Mouse (Mus musculus) cerebellum, postnatal 14 days (tissue): ENCODE measurements around the gene Spata2l.
"Not testable (repeated sequence)": the region's sequence is repeated elsewhere in the genome, so short reads cannot be mapped to it uniquely, and the experiment has no call there.

Experiments
- DNase-seq, 2 experiments: peaks; one replicate each; pipeline ENCODE4 v3.0.0; 2021; ENCODE audit warnings: mixed read lengths in 2 of 2

Spata2l gene

DNA sequence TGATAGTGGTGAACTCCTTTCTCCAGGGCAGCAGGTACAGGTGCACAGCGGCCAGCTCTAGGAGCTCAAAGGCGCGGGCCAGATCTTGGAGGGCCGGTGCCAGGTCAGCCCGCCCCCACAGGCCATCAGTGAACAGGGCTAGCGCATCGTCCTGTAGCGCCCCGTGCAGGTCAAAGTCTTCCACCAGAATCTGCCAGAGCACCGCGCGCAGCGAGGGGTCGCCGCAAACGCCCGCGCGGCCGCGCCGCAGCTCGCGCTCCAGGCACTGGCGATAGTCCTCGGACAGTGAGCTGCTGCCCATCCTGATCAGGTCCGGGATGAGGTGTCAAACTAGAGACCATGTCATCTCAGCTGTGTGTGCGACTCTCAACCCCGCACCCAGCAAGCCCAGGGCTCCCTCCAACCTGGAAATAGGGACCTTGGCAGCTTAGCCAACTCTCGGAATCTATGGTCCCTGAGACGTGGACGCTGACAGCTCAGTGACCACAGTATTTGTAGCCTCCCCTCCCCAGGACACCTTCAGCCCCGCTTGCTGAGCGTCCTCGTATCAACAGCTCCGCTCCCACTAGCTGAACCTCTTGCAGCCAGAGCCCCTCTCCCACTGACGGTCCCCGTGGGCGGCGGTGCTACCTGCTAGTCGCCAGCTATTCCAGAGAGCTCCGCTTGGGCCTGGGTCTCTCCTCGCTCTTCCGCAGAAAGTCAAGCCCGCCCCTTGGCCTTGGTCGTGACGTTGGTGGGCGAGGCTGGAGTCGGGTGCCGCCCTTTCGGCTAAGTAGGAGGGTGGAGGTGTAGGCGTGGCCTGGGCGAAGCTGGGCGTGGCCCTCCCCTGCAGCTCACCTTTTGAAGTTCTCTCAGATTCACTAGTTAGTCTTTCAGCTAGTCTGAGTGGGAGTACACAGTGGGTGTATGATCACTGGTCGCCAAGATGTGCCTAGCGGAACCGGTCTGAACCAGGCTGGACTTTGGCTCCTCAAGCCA, at the start of gene Spata2l:
Spata2l (minus strand) TSS at position 714 of the 978 bp plus-strand sequence.
- DNase-seq = peak; percentile 84 to 87

DNA sequence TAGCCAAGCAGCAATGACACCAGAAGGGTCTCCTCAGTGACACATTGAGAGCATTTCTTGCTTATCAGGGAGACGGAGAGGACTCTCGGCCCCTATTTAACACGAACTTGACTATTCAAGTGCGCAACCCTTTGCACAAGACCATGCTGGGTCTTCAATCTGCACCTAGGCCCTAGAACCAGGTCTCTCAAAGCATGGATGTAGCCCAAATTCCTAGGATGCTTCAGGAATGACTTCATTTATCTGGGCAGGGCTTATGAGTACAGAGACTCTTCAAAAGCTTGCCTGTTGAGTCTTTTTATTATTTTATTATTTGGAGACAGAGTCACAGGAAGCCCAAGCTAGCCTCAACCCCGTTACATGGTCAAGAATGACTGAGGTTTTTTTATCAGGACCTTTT, 48.5 kb upstream of the Spata2l start:
- no peak for DNase-seq

DNA sequence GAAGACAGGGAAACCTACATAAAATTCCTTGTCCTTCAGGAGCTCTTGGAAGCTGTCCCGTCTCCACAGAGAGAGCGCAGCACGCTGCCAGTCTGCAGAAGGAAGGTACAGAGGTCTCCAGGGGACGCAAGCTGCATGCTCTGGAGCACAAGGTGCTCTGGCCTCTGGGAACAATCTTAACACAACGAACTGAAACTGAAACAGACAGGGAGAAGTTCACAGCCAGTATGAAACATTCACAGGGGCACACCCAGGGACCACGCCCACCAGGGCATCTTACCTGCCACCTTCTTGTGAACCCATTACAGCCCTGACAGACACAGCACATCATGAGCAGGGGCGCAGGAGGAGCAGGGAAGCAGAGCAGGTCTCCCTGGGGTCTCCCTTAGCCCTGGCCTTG, 48.0 kb upstream of the Spata2l start:
- no peak for DNase-seq

DNA sequence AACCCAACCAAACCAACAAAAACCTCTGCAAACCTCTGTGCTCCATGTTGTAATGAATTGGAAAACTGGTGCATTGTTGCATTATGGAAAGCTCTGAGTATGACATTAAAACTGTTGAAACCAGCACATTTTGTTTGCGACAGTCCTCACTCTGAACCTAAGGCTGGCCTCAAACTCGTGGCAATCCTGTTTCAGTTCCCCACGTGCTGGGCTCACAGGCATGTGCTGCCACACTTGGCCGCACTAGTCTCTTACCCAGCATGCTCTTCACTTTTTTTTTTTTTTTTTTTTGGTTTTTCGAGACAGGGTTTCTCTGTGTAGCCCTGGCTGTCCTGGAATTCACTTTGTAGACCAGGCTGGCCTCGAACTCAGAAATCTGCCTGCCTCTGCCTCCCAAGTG, 47.0 kb upstream of the Spata2l start:
- not testable (repeated sequence) for DNase-seq

DNA sequence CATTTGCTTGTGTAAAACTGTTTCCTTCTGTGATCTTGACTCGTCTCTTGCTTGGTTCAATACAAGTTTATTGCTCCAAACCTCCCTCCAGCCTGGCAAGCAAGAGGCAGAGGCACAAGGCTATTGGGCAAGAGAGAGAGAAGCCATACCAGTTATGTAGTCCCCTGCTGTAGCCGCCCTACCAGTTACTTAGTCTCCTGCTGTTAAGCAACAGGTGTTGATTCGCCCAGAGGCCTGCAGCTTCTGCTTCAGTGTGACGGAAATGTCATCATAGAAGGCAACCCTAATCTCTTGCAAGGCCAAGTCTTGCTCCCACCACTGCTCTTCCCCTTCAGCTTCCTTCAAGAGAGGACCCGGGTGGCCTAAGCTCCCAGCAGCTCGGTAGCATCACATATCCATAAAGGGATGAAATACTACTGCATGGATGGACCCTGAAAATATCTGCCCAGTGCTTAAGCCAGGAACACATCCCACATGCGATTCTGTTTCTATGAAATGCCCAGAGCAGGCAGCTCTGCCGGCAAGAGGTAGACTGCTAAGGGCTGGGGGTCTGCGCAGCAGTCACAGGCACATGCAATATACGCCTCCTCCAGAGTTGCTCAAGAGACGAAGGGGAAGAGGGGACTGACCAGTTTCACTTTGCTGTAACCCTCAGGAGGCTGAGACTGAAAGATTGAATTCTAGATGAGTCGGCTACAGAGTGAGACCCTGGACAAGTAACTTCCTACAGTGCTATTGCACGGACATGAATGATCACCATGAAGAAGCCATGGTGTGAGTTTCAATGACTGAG, 44.5 kb upstream of the Spata2l start:
- DNase-seq = no peak

DNA sequence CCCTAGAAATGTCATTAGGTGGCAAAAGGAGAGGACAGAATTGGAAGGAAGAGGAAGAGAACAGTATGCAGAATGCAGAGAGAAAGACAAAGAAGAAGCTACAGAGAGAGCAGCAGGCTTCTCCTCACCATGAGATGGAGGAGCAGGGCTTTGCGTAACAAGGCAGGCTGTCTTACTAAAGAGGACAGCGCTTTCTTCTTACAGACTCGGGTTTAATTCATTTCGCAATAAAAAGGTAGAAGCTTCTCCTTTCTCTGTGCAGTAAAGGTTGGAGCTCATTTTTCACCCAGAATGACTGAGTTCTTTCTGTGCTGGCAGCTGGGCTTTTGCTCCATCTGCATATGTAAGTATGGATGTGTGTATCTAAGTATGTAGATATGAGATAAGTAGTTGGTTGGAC, 43.8 kb upstream of the Spata2l start:
- DNase-seq = no peak

DNA sequence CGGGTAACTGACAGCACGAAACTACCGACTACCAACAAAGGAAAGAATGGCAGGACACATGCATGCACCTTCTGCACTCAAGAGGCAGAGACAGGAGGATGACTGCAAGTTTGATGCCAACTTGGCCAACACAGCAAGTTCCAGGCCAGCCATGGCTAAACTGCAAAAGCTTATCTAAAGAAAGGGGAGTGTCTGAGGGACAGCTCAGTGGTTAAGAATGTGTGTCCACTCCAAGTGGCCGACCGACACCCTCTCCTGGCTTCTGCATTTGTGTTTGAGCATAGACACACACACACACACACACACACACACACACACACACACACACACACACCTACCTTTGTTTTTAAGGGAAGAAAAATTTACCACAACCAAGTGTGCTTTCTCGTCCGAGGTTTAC, 42.4 kb upstream of the Spata2l start:
- DNase-seq = no peak

DNA sequence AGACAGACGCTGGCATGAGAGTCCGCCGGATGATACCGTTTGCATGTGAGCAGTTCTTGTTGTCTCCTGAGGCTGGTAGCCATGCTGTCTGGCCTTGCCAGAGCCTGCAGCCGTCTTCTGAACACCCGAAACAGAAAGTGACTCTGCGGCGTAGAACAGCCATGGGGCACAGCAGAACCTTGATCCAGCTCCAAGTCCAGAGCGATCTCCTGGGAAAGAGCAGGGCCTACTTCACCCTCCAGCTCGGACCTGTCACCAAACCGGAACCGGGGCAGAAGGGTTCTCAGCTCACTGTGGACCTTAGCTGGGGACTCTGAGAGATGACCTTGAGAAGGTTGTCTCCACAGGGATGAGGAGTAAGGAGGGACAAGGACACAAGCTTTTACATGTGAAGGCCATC, 39.1 kb upstream of the Spata2l start:
- no peak for DNase-seq

DNA sequence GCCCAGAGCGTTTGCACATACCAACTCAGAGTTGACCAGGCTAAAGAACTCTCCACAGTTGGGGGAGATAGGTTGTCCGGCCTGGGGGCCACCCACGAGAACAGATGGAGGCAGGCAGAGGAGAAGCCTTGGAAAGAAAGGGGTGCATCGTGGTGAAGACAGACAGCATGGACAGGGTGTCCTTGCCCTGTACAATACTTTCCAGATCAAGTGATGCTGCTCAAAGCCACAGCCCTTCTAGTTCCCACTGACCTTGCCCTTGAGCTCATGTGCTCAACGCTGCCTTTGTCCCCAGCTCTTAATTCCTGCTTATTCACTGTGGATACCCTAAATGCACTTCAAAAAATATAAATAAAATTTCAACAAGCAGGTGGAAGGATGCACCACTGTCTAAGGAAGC, 38.4 kb upstream of the Spata2l start:
- no peak for DNase-seq

DNA sequence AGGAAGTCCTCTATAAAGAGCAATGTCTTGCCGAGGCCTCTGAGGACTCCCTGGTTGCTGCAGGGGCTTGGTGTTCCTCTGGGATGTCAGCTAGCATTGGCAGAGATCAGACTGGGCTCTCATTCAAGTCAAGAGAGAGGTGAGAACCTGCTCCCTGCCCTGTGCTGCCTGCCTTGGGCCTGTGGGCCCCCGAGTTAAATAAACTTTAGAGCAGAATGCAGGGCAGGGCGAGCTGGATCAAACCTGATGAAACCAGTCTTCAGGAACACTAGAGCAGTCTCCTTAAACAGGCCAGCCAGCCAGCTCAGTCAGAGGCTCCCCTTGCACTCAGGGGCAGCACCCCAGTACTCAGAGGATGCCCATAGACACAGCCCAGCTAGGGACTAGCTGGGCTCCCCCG, 35.9 kb upstream of the Spata2l start:
- no peak for DNase-seq

DNA sequence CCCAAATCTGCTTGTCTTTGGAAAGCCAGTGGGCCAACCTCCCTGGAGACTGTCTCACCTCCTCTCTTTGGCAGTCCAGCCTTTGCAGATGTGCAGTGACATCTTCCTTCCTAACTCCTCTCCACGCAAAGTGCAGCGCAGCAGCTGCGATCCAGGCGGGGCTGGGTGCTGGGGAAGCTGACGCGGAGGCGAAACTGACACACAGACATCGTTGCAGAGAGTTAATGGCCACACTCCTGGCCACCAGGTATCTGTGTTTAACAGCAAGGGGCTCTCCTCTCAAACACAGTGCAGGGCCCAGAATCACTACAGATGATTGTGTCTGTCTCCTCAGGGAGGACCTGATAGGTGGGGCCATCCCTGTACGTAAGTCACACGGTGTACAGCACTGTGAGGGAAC, 35.1 kb upstream of the Spata2l start:
- DNase-seq = no peak

DNA sequence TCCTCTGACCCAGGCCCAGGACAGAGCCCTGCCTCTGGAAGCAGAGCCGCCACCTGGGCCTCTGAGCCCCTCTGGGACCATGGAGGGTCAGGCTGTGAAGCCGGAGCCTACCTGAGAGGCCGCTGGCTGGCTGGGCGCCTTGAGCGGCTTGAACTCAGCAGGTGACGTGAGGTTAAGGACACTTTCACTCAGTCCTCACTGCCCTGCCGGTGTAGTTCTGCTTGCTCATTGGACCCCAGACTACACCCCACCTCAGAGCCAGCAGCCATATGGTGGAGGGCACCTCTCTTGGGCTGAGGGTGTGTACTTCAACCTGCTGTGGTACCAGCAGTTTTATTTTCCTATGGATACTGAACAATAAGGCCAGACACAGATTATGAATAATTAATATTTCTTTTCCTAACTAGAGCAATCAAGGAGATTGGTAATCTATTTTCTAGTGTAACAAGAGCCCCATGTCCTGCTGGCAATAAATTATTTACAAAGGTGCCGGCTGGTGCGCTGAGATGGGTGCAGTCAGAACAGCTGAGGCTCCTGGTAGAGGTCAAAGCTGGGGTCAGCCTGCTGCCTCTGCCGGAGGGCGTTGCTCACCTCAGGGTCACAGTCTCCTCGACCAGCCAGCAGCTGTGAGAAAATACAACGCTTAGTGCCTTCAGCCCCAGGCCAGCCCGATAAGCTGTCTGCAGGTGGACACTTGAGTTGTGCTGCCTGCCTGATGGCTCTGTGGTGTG, 32.1 kb upstream of the Spata2l start:
- no peak for DNase-seq

DNA sequence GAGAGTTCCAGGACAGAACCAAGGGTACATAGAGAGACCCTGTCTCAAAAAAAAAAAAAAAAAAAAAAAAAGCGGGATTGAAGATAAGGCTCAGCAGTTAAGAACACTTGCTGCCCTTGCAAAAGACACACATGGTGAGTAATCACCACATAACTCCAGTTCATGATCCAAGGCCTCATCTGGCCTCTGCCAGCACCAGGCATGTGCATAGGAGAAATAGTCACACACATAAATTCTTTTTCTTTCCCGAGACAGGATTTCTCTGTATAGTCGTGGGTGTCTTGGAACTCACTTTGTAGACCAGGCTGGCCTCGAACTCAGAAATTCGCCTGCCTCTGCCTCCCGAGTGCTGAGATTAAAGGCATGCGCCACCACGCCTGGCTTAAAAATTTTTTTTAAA, 21.6 kb upstream of the Spata2l start:
- DNase-seq = not testable (repeated sequence)

DNA sequence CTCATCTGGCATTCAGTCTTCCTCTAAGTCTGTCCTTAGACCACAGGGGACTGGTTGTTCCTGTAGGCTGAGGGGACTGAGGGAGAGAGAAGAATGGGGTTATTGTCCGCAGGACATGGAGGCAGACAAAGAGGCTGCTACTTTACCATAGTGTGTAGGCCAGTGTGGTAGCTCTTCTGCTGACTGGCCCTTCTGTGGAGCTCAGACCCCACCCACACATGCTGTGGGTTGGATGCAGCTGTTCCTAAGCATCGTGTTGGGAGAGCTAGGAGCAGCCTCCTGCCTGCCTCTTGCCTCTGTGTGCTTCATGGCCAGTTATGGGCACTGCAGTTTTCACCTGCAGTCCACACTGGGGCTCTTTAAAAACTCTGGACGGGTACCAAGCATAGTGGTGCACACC, 21.1 kb upstream of the Spata2l start:
- no peak for DNase-seq

DNA sequence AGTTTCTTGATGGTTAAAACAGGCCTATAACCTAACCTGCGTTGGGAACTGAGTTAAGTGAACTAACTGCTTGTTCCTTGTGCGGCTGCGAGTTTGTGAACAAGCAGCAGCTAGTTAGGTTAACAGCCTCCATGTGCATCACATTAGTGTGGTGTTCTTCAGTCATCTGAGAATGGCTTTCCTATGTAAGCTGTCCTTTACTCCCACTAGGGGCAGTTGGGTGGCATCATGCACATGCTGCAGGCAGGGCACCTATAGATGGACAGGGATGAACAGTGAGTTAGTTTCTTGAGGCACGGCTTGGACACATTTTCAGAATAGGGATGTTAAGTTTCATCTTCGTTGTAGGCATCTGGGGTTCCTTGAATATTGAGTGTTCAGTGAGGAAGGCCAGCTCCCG, 19.1 kb upstream of the Spata2l start:
- no peak for DNase-seq

DNA sequence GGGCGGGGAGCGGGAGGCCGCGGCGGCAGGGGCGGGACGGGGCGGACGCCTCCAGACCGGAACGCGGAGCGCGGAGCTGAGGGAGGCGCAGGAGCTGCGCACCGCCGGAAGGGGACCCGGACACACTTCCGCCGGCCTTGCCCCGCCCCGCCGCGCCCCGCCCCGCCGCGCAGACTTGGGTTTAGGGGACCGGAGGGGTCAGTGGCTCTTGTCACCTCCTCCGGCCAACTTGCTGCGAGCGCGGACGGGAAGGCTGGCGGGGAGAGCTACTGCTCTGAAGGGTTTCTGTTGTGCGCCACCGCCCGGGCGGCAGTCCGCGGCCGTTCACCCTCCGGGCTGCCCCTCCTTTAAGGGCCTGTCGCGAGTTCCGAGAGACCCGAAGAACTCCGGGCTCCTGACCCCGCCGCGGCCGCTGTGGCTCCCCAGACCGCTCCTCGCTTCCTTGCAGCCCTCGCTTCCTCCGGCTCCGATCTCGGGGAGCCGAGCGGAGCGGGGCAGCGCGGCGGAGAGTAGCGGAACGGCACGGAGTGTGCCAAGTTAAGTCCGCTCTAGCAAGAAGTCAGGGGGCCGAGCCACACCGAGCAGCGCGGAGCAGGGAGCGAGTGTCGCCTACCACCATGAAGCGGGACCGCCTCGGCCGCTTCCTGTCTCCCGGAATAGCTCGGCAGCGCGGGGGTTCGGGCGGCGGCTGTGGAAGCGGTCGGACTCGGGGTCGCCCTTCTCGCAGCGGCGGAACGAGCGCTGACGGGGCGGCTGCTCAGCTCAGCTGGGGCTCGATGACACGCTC, 18.3 kb upstream of the Spata2l start, which contains the start of the genes Zfp276 and Vps9d1:
Zfp276 (plus strand) TSS at position 97 of the 787 bp plus-strand sequence.
Vps9d1 (minus strand) TSS at position 250 of the 787 bp plus-strand sequence.
- DNase-seq = peak; percentile 89 to 92

DNA sequence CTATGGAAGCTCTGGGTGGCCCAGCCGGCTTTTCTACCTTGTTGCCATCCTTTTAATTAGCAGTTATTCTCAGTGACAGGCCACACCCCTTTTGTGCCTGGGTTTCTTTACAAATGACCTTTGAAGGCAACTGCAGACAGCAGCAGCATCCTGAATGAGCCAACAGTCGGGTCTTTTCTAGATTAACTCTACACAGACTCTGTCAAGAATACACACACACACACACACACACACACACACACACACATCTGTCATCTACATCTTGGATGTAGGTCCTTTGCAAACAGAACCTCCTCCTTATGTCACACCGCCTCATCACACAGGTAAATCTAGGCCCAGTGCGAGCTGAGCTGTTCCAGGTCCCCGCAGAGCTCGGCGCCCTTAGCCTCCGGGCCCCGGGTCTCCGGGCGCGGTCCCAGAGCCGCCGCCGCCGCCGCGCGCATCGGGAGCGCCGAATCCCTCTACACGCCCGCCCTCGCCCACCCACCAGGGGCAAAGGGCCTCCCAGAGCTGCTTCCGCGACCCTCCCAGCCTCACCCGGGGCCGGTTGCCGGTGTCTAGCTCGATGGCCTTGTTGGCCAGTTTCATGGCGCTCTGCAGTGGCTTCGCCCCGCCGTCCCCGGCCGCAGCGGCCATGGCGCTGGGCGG, 17.5 kb upstream of the Spata2l start:
- DNase-seq = no peak

DNA sequence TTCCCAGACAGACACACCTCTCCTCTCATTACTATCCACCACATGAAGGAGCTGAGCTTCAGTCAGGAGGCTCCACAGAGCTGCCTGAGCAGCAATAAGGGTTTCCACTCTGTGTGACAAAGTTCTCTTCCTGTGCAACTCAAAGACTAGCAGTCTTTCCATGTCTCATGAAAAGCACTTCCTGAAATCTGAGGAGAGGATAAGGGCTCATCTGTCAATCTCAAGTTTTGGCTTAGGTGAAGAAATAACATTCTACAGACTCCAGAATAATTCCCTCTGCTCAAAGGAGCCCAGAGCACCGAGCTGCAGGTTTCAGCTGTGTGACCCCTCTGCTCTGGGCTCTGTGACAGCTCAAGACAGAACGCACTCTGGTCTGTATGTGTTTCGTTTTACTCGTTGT, 16.9 kb upstream of the Spata2l start:
- no peak for DNase-seq

DNA sequence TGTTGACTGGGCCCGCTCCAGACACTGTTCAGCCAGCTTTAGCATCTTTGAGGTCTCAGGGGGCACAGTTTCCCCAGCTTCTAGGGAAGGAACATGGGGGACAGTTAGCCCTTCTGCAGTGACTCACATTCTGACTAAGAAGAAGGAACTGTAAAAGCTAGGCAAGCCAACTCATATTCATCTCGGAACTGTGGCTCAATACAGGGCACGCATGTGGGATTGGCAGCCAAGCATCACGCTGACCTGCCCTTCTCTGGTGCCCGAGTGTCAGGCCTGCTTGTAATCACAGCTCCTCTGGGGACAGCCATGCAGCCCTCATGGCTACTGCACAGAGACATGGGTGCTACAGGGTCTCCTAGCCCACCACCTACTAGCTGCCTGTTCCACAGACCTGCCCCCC, 14.9 kb upstream of the Spata2l start:
- no peak for DNase-seq

DNA sequence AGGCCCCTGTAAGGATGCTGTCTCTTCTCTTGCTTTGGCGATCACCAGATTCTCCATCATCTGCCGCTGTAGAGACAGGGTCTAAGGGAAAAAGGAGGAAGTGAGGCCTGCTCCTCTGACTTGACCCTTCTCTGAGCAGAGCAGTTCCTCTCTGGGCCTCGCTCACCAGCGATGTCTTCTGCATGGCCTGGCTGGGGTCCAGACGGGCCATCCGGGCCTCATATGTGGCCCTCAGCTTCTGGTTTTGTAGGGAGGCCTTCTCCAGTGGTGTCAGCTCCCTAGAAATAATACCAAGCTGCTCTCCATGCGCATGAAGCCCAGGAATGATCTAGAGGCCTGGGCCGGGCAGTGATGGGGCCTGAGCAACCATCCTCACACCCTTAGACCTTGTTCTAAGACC, 12.6 kb upstream of the Spata2l start:
- DNase-seq = no peak

DNA sequence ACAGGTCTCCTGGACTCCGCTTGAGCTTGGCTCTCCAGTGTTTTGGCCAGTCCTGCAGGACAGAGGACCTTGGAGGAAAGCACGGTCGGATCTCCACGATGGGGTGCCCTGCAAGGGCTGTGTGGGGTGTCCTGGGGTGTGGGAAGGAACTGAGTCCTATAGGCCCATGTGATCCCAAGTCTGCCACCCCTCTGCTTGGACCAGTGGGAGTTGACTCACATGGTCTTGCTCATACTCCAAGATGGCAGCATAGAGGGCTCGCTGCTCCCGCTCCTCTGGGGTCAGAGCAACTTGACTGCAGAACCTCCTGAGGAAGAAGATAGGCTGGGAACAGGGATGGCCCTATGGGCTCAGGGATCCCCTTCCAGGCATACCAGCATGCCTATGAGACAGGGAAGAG, 11.7 kb upstream of the Spata2l start:
- DNase-seq = no peak

DNA sequence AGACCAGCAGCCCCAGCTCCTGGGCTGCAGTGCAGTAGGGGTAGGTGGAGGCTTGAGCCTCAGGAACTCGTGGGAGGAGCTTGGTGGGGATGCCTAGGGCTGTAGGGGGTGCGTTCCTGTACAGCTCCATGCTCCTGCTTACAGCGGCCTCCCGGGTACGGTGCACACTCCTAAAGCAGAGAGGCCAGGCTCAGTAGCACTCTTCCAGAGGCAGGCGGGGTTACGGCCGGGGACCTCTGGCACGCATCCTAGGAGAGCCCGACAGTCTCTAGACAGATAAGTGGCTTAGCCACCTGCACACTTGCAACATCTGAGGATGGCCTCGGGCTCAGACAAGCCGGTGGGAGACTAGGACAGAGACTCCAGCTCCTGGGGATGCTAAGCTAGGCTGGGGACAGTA, 9.5 kb upstream of the Spata2l start:
- DNase-seq = no peak
